Mouse (Mus musculus) heart, adult 2 months (tissue): ENCODE measurements at regions not wholly inside any gene's neighbourhood (a gene's known extent, or its start where the extent isn't known, plus 50 kb on each side); places are given as distances from the start of the nearest gene placed in this dataset.

ENCODE experiments used
- DNase-seq, 2 experiments: peaks; one replicate each; pipeline ENCODE4 v3.0.0; 2021
- H3K27ac ChIP-seq: fragments of 200-600 bp; 2 replicates; pipeline ENCODE4 v1.8.1; 2022
- H3K27me3 ChIP-seq: fragments of 200-500 bp; 2 replicates; pipeline ENCODE4 v1.6.1; 2012; ENCODE audit warnings: mild to moderate bottlenecking, low read length, inconsistent platforms, mixed read lengths; ENCODE audit not compliant: control insufficient read depth, insufficient read depth
- H3K36me3 ChIP-seq: fragments of 200-500 bp; 2 replicates; pipeline ENCODE4 v1.6.1; 2012; ENCODE audit warnings: low read length, inconsistent platforms; ENCODE audit not compliant: control insufficient read depth, insufficient read depth
- H3K4me1 ChIP-seq: fragments of 200-500 bp; 2 replicates; pipeline ENCODE4 v1.6.1; 2011; ENCODE audit warnings: low read length; ENCODE audit not compliant: control insufficient read depth, insufficient read depth
- H3K4me3 ChIP-seq: fragments of 200-600 bp; 2 replicates; pipeline ENCODE4 v1.8.1; 2022
- H3K79me2 ChIP-seq: fragments of 200-500 bp; replicated peaks from 2 replicates; pipeline ENCODE4 v1.6.1; 2012; ENCODE audit warnings: mild to moderate bottlenecking, inconsistent platforms, low read length, moderate library complexity, mixed read lengths; ENCODE audit not compliant: control insufficient read depth, insufficient read depth
- H3K9ac ChIP-seq: fragments of 200-500 bp; 2 replicates; pipeline ENCODE4 v1.6.1; 2012; ENCODE audit warnings: low read depth, mild to moderate bottlenecking, control low read depth, inconsistent platforms, low read length, mixed read lengths
- CTCF ChIP-seq: fragments of 200-600 bp; IDR thresholded peaks from 2 replicates; pipeline ENCODE4 v1.8.1; 2022; ENCODE audit warnings: antibody characterized with exemption, mild to moderate bottlenecking, moderate library complexity
- EP300 ChIP-seq: fragments of 200-500 bp; IDR thresholded peaks from 2 replicates; pipeline ENCODE4 v1.6.1; 2011; ENCODE audit warnings: low read depth, low read length, control low read depth; ENCODE audit not compliant: insufficient read depth
- POLR2A ChIP-seq: fragments of 200-500 bp; IDR thresholded peaks from 2 replicates; pipeline ENCODE4 v1.6.1; 2011; ENCODE audit warnings: mild to moderate bottlenecking, low read depth, low read length, control low read depth; ENCODE audit not compliant: insufficient read depth
- WGBS: fragments of 180-500 bp; shearing (Covaris S2); methylation state at CpG from one replicate; pipeline ENCODE4 v1.1.7; 2018; 5-methylcytosine and 5-hydroxymethylcytosine counted together
- intact Hi-C: fragments of 180-260 bp; cut with DNase I; formaldehyde crosslinking; loops from one replicate; pipeline ENCODE4 v1.15.1; 2025

GRCm38 (mm10) chr5:46024138-46024537 lies 166.7 kb upstream of the Lcorl start:
- no peak overlapping the region for H3K27ac ChIP-seq
- no peak for TF ChIP-seq CTCF
- no peak for TF ChIP-seq POLR2A
- TF ChIP-seq EP300 = no peak
- H3K4me3 ChIP-seq = no peak overlapping the region
- WGBS = 23% methylated on average over 3 of the region's 3 CpGs
- intact Hi-C loops = no loop called here
- no peak for DNase-seq
- H3K4me1 ChIP-seq = no peaks in the 10 kb centered on the region
- no peaks in the 10 kb centered on the region for H3K79me2 ChIP-seq
- no peak overlapping the region for H3K9ac ChIP-seq
- no peaks in the 10 kb centered on the region for H3K36me3 ChIP-seq
- no peaks in the 10 kb centered on the region for H3K27me3 ChIP-seq

- DNase-seq = no peak
- no peak for TF ChIP-seq CTCF
- TF ChIP-seq POLR2A = no peak
- Histone ChIP-seq H3K4me1 (no peaks in the 10 kb centered on the region), H3K79me2 (no peaks in the 10 kb centered on the region), H3K4me3 (no peak overlapping the region), H3K36me3 (no peaks in the 10 kb centered on the region), H3K27me3 (no peaks in the 10 kb centered on the region), H3K9ac (no peak overlapping the region), H3K27ac (no peak overlapping the region)
- 75% methylated on average over 6 of the region's 6 CpGs for WGBS
- intact Hi-C loops = no loop called here
Measured at GRCm38 (mm10) chr5:46023456-46023855, 166.0 kb upstream of the Lcorl start.

- H3K27me3 ChIP-seq = no peaks in the 10 kb centered on the region
- H3K4me3 ChIP-seq = no peak overlapping the region
- H3K79me2 ChIP-seq = no peaks in the 10 kb centered on the region
- no peaks in the 10 kb centered on the region for H3K36me3 ChIP-seq
- intact Hi-C loops = no loop called here
- H3K27ac ChIP-seq = no peak overlapping the region
- H3K9ac ChIP-seq = no peak overlapping the region
- H3K4me1 ChIP-seq = no peaks in the 10 kb centered on the region
- DNase-seq = no peak
- TF ChIP-seq CTCF (no peak), POLR2A (no peak), EP300 (no peak)
- WGBS = 89% methylated on average over 7 of the region's 7 CpGs
Measured at GRCm38 (mm10) chr5:46022047-46022422, 164.6 kb upstream of the Lcorl start.

GRCm38 (mm10) chr5:46021398-46022046 lies 164.1 kb upstream of the Lcorl start:
- DNase-seq = no peak
- WGBS = 76% methylated on average over 2 of the region's 2 CpGs
- H3K4me1 ChIP-seq = no peaks in the 10 kb centered on the region

GRCm38 (mm10) chr5:46020175-46020574 lies 162.8 kb upstream of the Lcorl start:
- WGBS = 78% methylated on average over 4 of the region's 4 CpGs
- intact Hi-C loops = no loop called here

More at GRCm38 (mm10) chr5:46021398-46022046, 164.1 kb upstream of the Lcorl start:
- Histone ChIP-seq H3K4me3 (no peak overlapping the region), H3K9ac (no peak overlapping the region), H3K79me2 (no peaks in the 10 kb centered on the region), H3K36me3 (no peaks in the 10 kb centered on the region), H3K27me3 (no peaks in the 10 kb centered on the region), H3K27ac (no peak overlapping the region)
- intact Hi-C loops = no loop called here
- TF ChIP-seq EP300 (no peak), POLR2A (no peak), CTCF (no peak)

GRCm38 (mm10) chr5:46007446-46007845 lies 150.0 kb upstream of the Lcorl start:
- no peak for DNase-seq
- Histone ChIP-seq H3K4me3 (no peak overlapping the region), H3K79me2 (no peaks in the 10 kb centered on the region), H3K27me3 (no peaks in the 10 kb centered on the region), H3K9ac (no peak overlapping the region), H3K4me1 (no peaks in the 10 kb centered on the region), H3K27ac (no peak overlapping the region), H3K36me3 (no peaks in the 10 kb centered on the region)
- intact Hi-C loops = no loop called here
- 67% methylated on average over 9 of the region's 9 CpGs for WGBS
- no peak for TF ChIP-seq POLR2A
- TF ChIP-seq CTCF = no peak
- TF ChIP-seq EP300 = no peak

More at GRCm38 (mm10) chr5:46020175-46020574, 162.8 kb upstream of the Lcorl start:
- DNase-seq = no peak
- TF ChIP-seq POLR2A (no peak), CTCF (no peak), EP300 (no peak)
- Histone ChIP-seq H3K4me1 (no peaks in the 10 kb centered on the region), H3K27ac (no peak overlapping the region), H3K9ac (no peak overlapping the region), H3K4me3 (no peak overlapping the region), H3K36me3 (no peaks in the 10 kb centered on the region), H3K27me3 (no peaks in the 10 kb centered on the region), H3K79me2 (no peaks in the 10 kb centered on the region)
